ENCODE assay signal across 18 mouse cellular contexts in genomic region chr6:93979241-93979640, GRCm38 (mm10).
"Had no signal": no experiment of that assay in that cellular context is flagged by ENCODE, and none has a peak within 500 bp of the region (broad histone marks: within the 10 kb centered on the region; RNA-seq: fewer than 3 reads in every experiment).

No protein-coding gene starts in this region.

- DNase-seq: lung, adult 18-20 months; lung, embryonic 14.5 days; lung, postnatal 10 days; lung, postnatal 4 days; midbrain, embryonic 14.5 days; retina, postnatal 1 day; right cerebral cortex, adult 18-20 months; right cerebral cortex, postnatal 25 days; right cerebral cortex, postnatal 4 days; spleen, adult 18-20 months; thymus, adult 18-20 months; thymus, postnatal 14 days; thymus, postnatal 36 days had no signal

- H3K27ac ChIP-seq: midbrain, embryonic 10.5 days; midbrain, embryonic 12.5 days; neural tube, embryonic 13.5 days; neural tube, embryonic 15.5 days had no signal

- H3K36me3 ChIP-seq: midbrain, embryonic 12.5 days; neural tube, embryonic 13.5 days; neural tube, embryonic 15.5 days had no signal

- H3K9me3 ChIP-seq: neural tube, embryonic 13.5 days; neural tube, embryonic 15.5 days had no signal

- H3K27me3 ChIP-seq: midbrain, embryonic 12.5 days; neural tube, embryonic 13.5 days; neural tube, embryonic 15.5 days had no signal

- H3K4me1 ChIP-seq: neural tube, embryonic 15.5 days had no signal

- H3K4me3 ChIP-seq: midbrain, embryonic 10.5 days; midbrain, embryonic 12.5 days; myocyte; neural tube, embryonic 13.5 days; neural tube, embryonic 15.5 days had no signal
